Mouse (Mus musculus) MEL (cell line): ENCODE measurements around the gene Mavs. TPM values are rescaled to one million over a fixed set of nuclear protein-coding genes. Genes with fewer than 3 reads are reported as not detected.
A peak's percentile ranks its signal among the peaks of the same experiment; 100 is the strongest.

ENCODE experiments used
- DNase-seq: peaks from one replicate; pipeline ENCODE4 v3.0.0; 2011; ENCODE audit warnings: low read depth, low spot score
- H3K27ac ChIP-seq: 2 replicates; pipeline ENCODE4 v1.5.1; 2012; ENCODE audit warnings: low read depth, mild to moderate bottlenecking, control low read depth, low read length, moderate library complexity; ENCODE audit not compliant: control insufficient read depth
- H3K27me3 ChIP-seq, 2 experiments: fragments of 150-350 bp in 1 of 2; sonication (generic) in 1 of 2; 2 replicates each; pipeline ENCODE4 v1.6.1; 2012; ENCODE audit warnings: low read length in 2 of 2, mild to moderate bottlenecking in 2 of 2, improper control_type of control experiment in 1 of 2, moderate library complexity in 1 of 2; ENCODE audit not compliant: insufficient read depth in 2 of 2, control insufficient read depth in 1 of 2
- H3K36me3 ChIP-seq, 2 experiments: 2 replicates each; pipeline ENCODE4 v1.6.1; 2012 to 2014; ENCODE audit warnings: low read length in 2 of 2, improper control_type of control experiment in 1 of 2, inconsistent platforms in 1 of 2, mild to moderate bottlenecking in 1 of 2; ENCODE audit not compliant: insufficient read depth in 2 of 2, control insufficient read depth in 1 of 2
- H3K4me1 ChIP-seq, 2 experiments: fragments of 150-350 bp in 1 of 2; sonication (generic) in 1 of 2; 2 replicates each; pipeline ENCODE4 v1.6.1; 2012; ENCODE audit warnings: low read length in 2 of 2, improper control_type of control experiment in 1 of 2, mild to moderate bottlenecking in 1 of 2; ENCODE audit not compliant: insufficient read depth in 2 of 2, control insufficient read depth in 1 of 2
- H3K4me3 ChIP-seq, 2 experiments: fragments of 150-350 bp in 1 of 2; sonication (generic) in 1 of 2; 2 replicates each; pipeline ENCODE4 v1.5.1; 2012; ENCODE audit warnings: low read depth in 2 of 2, low read length in 2 of 2, mild to moderate bottlenecking in 2 of 2, moderate library complexity in 2 of 2, control low read depth in 1 of 2, improper control_type of control experiment in 1 of 2; ENCODE audit not compliant: control insufficient read depth in 1 of 2, insufficient read depth in 1 of 2
- H3K79me2 ChIP-seq: 2 replicates; pipeline ENCODE4 v1.6.1; 2012; ENCODE audit warnings: mild to moderate bottlenecking, low read length, moderate library complexity; ENCODE audit not compliant: control insufficient read depth, poor library complexity, insufficient read depth
- H3K9ac ChIP-seq: 2 replicates; pipeline ENCODE4 v1.6.1; 2012; ENCODE audit warnings: low read depth, mild to moderate bottlenecking, control low read depth, low read length, moderate library complexity; ENCODE audit not compliant: control insufficient read depth, poor library complexity, severe bottlenecking
- H3K9me3 ChIP-seq: fragments of 150-350 bp; sonication (generic); replicated peaks from 2 replicates; pipeline ENCODE4 v1.6.1; 2012; ENCODE audit warnings: mild to moderate bottlenecking, low read length, improper control_type of control experiment, moderate library complexity; ENCODE audit not compliant: insufficient read depth
- EP300 ChIP-seq, 2 experiments: IDR thresholded peaks; 2 replicates each; pipeline ENCODE4 v1.6.1; 2011; ENCODE audit warnings: improper control_type of control experiment in 2 of 2, low read length in 2 of 2, low read depth in 1 of 2, mild to moderate bottlenecking in 1 of 2
- ETS1 ChIP-seq: IDR thresholded peaks from 2 replicates; pipeline ENCODE4 v1.6.1; 2012; ENCODE audit warnings: low read depth, mild to moderate bottlenecking, inconsistent platforms, low read length, improper control_type of control experiment, moderate library complexity
- GABPA ChIP-seq: IDR thresholded peaks from 2 replicates; pipeline ENCODE4 v1.6.1; 2012; ENCODE audit warnings: low read depth, mild to moderate bottlenecking, inconsistent platforms, low read length, improper control_type of control experiment, moderate library complexity
- GATA1 ChIP-seq: IDR thresholded peaks from 2 replicates; pipeline ENCODE4 v1.6.1; 2011; ENCODE audit warnings: low read depth, low read length, improper control_type of control experiment
- HCFC1 ChIP-seq: IDR thresholded peaks from 2 replicates; pipeline ENCODE4 v1.6.1; 2012; ENCODE audit warnings: low read depth, mild to moderate bottlenecking, inconsistent platforms, low read length, improper control_type of control experiment, moderate library complexity
- JUND ChIP-seq: IDR thresholded peaks from 2 replicates; pipeline ENCODE4 v1.6.1; 2011; ENCODE audit warnings: low read depth, mild to moderate bottlenecking, improper control_type of control experiment, low read length
- MAFK ChIP-seq: IDR thresholded peaks from 2 replicates; pipeline ENCODE4 v1.6.1; 2011; ENCODE audit warnings: low read depth, mild to moderate bottlenecking, low read length, improper control_type of control experiment, borderline replicate concordance
- MAZ ChIP-seq: IDR thresholded peaks from 2 replicates; pipeline ENCODE4 v1.6.1; 2012; ENCODE audit warnings: low read depth, mild to moderate bottlenecking, inconsistent platforms, low read length, improper control_type of control experiment
- MYB ChIP-seq: IDR thresholded peaks from 2 replicates; pipeline ENCODE4 v1.6.1; 2011; ENCODE audit warnings: mild to moderate bottlenecking, low read depth, low read length, improper control_type of control experiment
- POLR2AphosphoS5 ChIP-seq: IDR thresholded peaks from 2 replicates; pipeline ENCODE4 v1.6.1; 2012; ENCODE audit warnings: low read depth, borderline replicate concordance, mild to moderate bottlenecking, inconsistent platforms, low read length, moderate library complexity, mixed read lengths
- RAD21 ChIP-seq: IDR thresholded peaks from 2 replicates; pipeline ENCODE4 v1.6.1; 2011; ENCODE audit warnings: mild to moderate bottlenecking, low read depth, low read length, improper control_type of control experiment
- SMC3 ChIP-seq: IDR thresholded peaks from 2 replicates; pipeline ENCODE4 v1.6.1; 2011; ENCODE audit warnings: low read depth, low read length, improper control_type of control experiment
- USF1 ChIP-seq: IDR thresholded peaks from 2 replicates; pipeline ENCODE4 v1.6.1; 2014; ENCODE audit warnings: low read depth, mild to moderate bottlenecking, inconsistent platforms, low read length, improper control_type of control experiment, moderate library complexity
- ZC3H11A ChIP-seq: IDR thresholded peaks from 2 replicates; pipeline ENCODE4 v1.6.1; 2012; ENCODE audit warnings: low read depth, mild to moderate bottlenecking, inconsistent platforms, low read length, improper control_type of control experiment
- ZMIZ1 ChIP-seq: IDR thresholded peaks from 2 replicates; pipeline ENCODE4 v1.6.1; 2012; ENCODE audit warnings: low read depth, mild to moderate bottlenecking, inconsistent platforms, low read length, improper control_type of control experiment, moderate library complexity
- polyA plus RNA-seq, 2 experiments: library from polyadenylated mRNA; stranded (reverse) in 1 of 2; unstranded in 1 of 2; fragments of >175 nt in 1 of 2; fragments of >200 nt in 1 of 2; gene quantifications; 2 replicates each; pipeline versions ENCODE4 v1.2.1 to v1.2.4; 2012; ENCODE audit warnings: low replicate concordance in 2 of 2, low read depth in 1 of 2; ENCODE audit not compliant: insufficient read length in 2 of 2, insufficient read depth in 1 of 2, missing spikeins in 1 of 2
- total RNA-seq: library from RNA; depleted of rRNA; stranded (reverse); fragments of 300-350 nt; gene quantifications from 2 replicates; pipeline ENCODE4 v1.2.3, GENCODE M21; 2012

The Mavs gene
- total and polyA plus RNA-seq, 3 experiments, result 21.3 to 32.1 TPM; not detected in 1

DNA sequence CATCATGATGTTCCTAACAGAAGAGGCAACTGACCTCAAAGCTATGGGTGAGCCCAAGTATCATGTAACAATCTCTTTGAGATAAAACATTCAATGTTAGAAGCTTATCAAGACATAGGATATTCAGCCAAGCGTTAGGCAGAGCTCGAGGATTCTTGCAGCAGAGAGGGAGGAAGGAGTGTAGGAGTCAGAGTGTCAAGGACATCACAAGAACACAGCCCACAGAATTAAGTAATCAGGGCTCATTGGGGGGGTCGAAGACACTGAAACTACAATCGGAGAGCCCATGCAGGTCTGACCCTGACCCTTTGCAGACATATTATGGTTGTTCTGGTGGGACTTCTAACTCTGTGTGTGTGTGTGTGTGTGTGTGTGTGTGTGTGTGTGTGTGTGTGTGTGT is 13.8 kb upstream of the Mavs start:
- Histone ChIP-seq H3K4me3 (no peak overlapping the region), H3K27me3 (no peaks in the 10 kb centered on the region), H3K27ac (no peak overlapping the region), H3K9ac (no peak overlapping the region), H3K4me1 (peaks cover 2 to 25% of the 10 kb centered on the region in 2 experiments; a peak in 3 of 4 replicates), H3K36me3 (peaks cover 0 to 12% of the 10 kb centered on the region in 2 experiments; a peak in 2 of 4 replicates), H3K9me3 (no peaks in the 10 kb centered on the region), H3K79me2 (no peaks in the 10 kb centered on the region)
- TF ChIP-seq HCFC1 (no peak), SMC3 (no peak)
- no peak for DNase-seq

GRCm38 (mm10) chr2:131221853-131222515 is 11.9 kb upstream of the Mavs start:
- Histone ChIP-seq H3K79me2 (no peaks in the 10 kb centered on the region), H3K36me3 (peaks cover 0 to 19% of the 10 kb centered on the region in 2 experiments; a peak in 2 of 4 replicates), H3K27ac (no peak overlapping the region), H3K27me3 (no peaks in the 10 kb centered on the region), H3K4me1 (peaks cover 9 to 34% of the 10 kb centered on the region in 2 experiments), H3K9ac (peak overlapping the region; percentile 26; the same call in 1 of the 2 replicates), H3K9me3 (no peaks in the 10 kb centered on the region), H3K4me3 (no peak overlapping the region)
- TF ChIP-seq ZMIZ1, result no peak
- no peak for TF ChIP-seq GABPA
- TF ChIP-seq JUND, result no peak
- TF ChIP-seq ETS1, result 0 out of 2 replicates have a peak, but pooled peaks have one; percentile 9
- no peak for TF ChIP-seq EP300 (IDR thresholded peaks at IDR 0.05; ENCODE audit: low read depth in 1 of 2, low read length in 2 of 2)
- TF ChIP-seq GATA1, result 0 out of 2 replicates have a peak, but pooled peaks have one; percentile 11
- TF ChIP-seq RAD21, result no peak
- DNase-seq, result peak; percentile 41

DNA sequence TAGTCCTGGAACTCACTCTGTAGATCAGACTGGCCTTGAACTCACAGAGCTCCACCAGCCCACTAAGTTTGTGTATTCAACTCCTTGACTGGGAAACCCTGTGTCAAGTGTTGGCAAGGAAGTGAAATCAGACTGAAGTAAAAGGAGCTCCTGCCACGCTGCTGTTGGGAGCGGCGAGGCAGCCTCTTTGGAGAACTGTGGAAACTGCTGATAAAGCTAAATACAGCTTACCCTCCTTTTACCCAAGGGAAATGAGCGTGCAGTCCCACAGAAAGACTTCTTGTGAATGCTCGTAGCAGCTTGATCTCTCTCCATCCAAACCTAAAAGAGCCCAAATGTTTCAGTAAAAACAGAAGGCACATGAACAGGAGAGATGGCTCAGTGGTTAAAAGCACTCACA is 11.3 kb upstream of the Mavs start:
- H3K79me2 ChIP-seq, result no peaks in the 10 kb centered on the region
- H3K9ac ChIP-seq, result peak overlapping the region; percentile 44
- 0 out of 2 replicates have a peak, but pooled peaks have one; percentile 5 for TF ChIP-seq ZC3H11A
- no peak for TF ChIP-seq MYB
- no peak for TF ChIP-seq MAZ
- no peak for TF ChIP-seq GABPA
- peak; percentile 95 for TF ChIP-seq MAFK
- no peak for TF ChIP-seq JUND
- no peak for TF ChIP-seq POLR2AphosphoS5
- no peak for TF ChIP-seq EP300 (IDR thresholded peaks at IDR 0.05; ENCODE audit: low read depth in 1 of 2, low read length in 2 of 2)
- no peak for TF ChIP-seq ETS1
- no peak for TF ChIP-seq USF1
- peak overlapping the region; percentile 21 to 27; a peak in 3 of 4 replicates for H3K4me3 ChIP-seq
- peak; percentile 70 for DNase-seq
- peaks cover 15 to 38% of the 10 kb centered on the region in 2 experiments for H3K4me1 ChIP-seq
- peaks cover 0 to 25% of the 10 kb centered on the region in 2 experiments; a peak in 2 of 4 replicates for H3K36me3 ChIP-seq
- H3K27me3 ChIP-seq, result no peaks in the 10 kb centered on the region
- peak overlapping the region; percentile 30; the same call in 1 of the 2 replicates for H3K27ac ChIP-seq
- no peaks in the 10 kb centered on the region for H3K9me3 ChIP-seq
